Mouse (Mus musculus): ENCODE data around the gene Acot11.

DNA sequence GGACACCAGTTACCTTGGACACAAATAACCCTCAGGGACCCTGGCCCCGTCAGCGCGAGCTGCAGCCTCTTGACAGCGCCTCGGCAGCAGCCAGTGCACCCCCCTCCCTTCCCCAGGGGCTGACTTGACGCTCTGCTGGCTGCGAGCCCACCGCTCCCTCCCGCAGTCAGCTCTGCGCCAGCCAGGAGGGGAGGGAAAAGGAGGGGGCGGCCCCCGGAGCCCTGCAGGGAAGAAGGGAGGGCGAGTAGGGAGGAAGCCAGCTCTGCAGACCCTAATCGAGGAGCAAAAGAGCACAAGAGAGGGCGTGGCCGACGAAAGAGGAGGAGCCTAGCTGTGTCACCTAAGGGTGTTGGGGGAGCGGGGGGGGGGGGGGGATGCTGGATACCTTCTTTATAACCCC, 33.2 kb upstream of the Acot11 start:
- no peak for TF ChIP-seq CTCF (IDR thresholded peaks at IDR 0.05; ENCODE audit: extremely low read depth, insufficient read depth, low read length)
- TF ChIP-seq POLR2A (IDR thresholded peaks at IDR 0.05; ENCODE audit: extremely low read depth, insufficient read depth, low read length), result no peak
